In genomic region chr10:41449684-41450083, GRCm38 (mm10) we compare ENCODE assay signal across 7 mouse cellular contexts. TPM values are rescaled to one million over a fixed set of nuclear protein-coding genes. Genes with fewer than 3 reads are reported as not detected.
A peak's percentile ranks its signal among the peaks of the same experiment; 100 is the strongest.
DNase-seq lines count a peak whose midpoint lies in the region; ATAC-seq lines count a peak whose summit lies in the region.

No protein-coding gene starts in this region.

- H3K36me3 ChIP-seq in neural tube, embryonic 11.5 days (ENCODE audit: control insufficient read depth, insufficient read depth, low read length), result peaks cover 2% of the 10 kb centered on the region; the same call in 1 of the 2 replicates
- peaks cover 22% of the 10 kb centered on the region for H3K36me3 ChIP-seq in forebrain, embryonic 12.5 days (replicated peaks)

- H3K4me1 ChIP-seq in neural tube, embryonic 11.5 days (ENCODE audit: control insufficient read depth, insufficient read depth, low read length), result no peaks in the 10 kb centered on the region
- peaks cover 13% of the 10 kb centered on the region for H3K4me1 ChIP-seq in forebrain, embryonic 12.5 days

- 9% methylated on average over 14 of the region's 14 CpGs for WGBS in neural tube, embryonic 11.5 days
- 22% methylated on average over 14 of the region's 14 CpGs for WGBS in forebrain, embryonic 12.5 days

- peak overlapping the region; percentile 85 for H3K9ac ChIP-seq in neural tube, embryonic 11.5 days (ENCODE audit: low read length)
- H3K9ac ChIP-seq in forebrain, embryonic 12.5 days, result peak overlapping the region; percentile 81

- H3K27ac ChIP-seq in neural tube, embryonic 11.5 days (ENCODE audit: low read depth, low read length), result peak overlapping the region; percentile 68; the same call in 1 of the 2 replicates
- H3K27ac ChIP-seq in forebrain, embryonic 12.5 days, result peak overlapping the region; percentile 16; the same call in 1 of the 2 replicates

- H3K4me2 ChIP-seq in neural tube, embryonic 11.5 days (ENCODE audit: low read depth), result peak overlapping the region; percentile 79
- H3K4me2 ChIP-seq in forebrain, embryonic 12.5 days, result peak overlapping the region; percentile 72

- H3K4me3 ChIP-seq in neural tube, embryonic 11.5 days (ENCODE audit: low read depth, low read length), result peak overlapping the region; percentile 84
- H3K4me3 ChIP-seq in forebrain, embryonic 12.5 days (replicated peaks), result peak overlapping the region; percentile 90

- peak; percentile 63 for ATAC-seq in neural tube, embryonic 11.5 days (ENCODE audit: insufficient read depth, low FRiP score, low TSS enrichment)
- peak; percentile 69 for ATAC-seq in cerebellum, adult (ENCODE audit: insufficient number of reproducible peaks, low FRiP score, low TSS enrichment)
- ATAC-seq in forebrain, embryonic 12.5 days (ENCODE audit: low FRiP score), result peak; percentile 72
- peak; percentile 26; the same call in 1 of the 2 replicates for ATAC-seq in megakaryocyte progenitor cell, adult 5-6 weeks (replicated peaks; ENCODE audit: poor library complexity)

- H3K9me3 ChIP-seq in neural tube, embryonic 11.5 days (ENCODE audit: control insufficient read depth, low read length), result no peaks in the 10 kb centered on the region
- no peaks in the 10 kb centered on the region for H3K9me3 ChIP-seq in forebrain, embryonic 12.5 days

- peak; percentile 21 for DNase-seq in neural tube, embryonic 11.5 days (ENCODE audit: low spot score)
- DNase-seq in neural tube, embryonic 10.5 days (ENCODE audit: extremely low spot score, low spot score), result no peak
- peak; percentile 55 for DNase-seq in kidney, postnatal 14 days
- peak; percentile 51 for DNase-seq in testis, postnatal 10 days (ENCODE audit: low spot score)

- no peaks in the 10 kb centered on the region for H3K27me3 ChIP-seq in neural tube, embryonic 11.5 days (ENCODE audit: control insufficient read depth, insufficient read depth, low read length)
- H3K27me3 ChIP-seq in forebrain, embryonic 12.5 days, result no peaks in the 10 kb centered on the region; the same call in 1 of the 2 replicates

RNA-seq across cellular contexts. Expression of gene Zbtb24, which starts 0.5 kb away (rescaled TPM):
- polyA plus RNA-seq in neural tube, embryonic 11.5 days (2014; fragmentation: Nextera tagmentation; extraction: Ambion mirVana), result 17.9 and 20.1 TPM in 2 replicates
- polyA plus RNA-seq in forebrain, embryonic 12.5 days (2016; fragmentation: Nextera tagmentation; extraction: Ambion mirVana), result 20.6 and 20.8 TPM in 2 replicates
- 10.4 and 12.6 TPM in 2 replicates for total RNA-seq in megakaryocyte progenitor cell, adult 5-6 weeks (2015)
- total RNA-seq in megakaryocyte progenitor cell, adult 5-6 weeks (2017), result 15.9 and 21.9 TPM in 2 replicates

RNA-seq across cellular contexts. Expression of gene Mical1, which starts 26.4 kb away (rescaled TPM):
- 31.1 and 34.9 TPM in 2 replicates for polyA plus RNA-seq in neural tube, embryonic 11.5 days (2014; fragmentation: Nextera tagmentation; extraction: Ambion mirVana)
- 48.8 and 50.3 TPM in 2 replicates for polyA plus RNA-seq in forebrain, embryonic 12.5 days (2016; fragmentation: Nextera tagmentation; extraction: Ambion mirVana)
- 29.9 and 32.3 TPM in 2 replicates for total RNA-seq in megakaryocyte progenitor cell, adult 5-6 weeks (2015)
- total RNA-seq in megakaryocyte progenitor cell, adult 5-6 weeks (2017), result 39.1 and 40.7 TPM in 2 replicates

RNA-seq across cellular contexts. Expression of gene Smpd2, which starts 40.5 kb away (rescaled TPM):
- polyA plus RNA-seq in neural tube, embryonic 11.5 days (2014; fragmentation: Nextera tagmentation; extraction: Ambion mirVana), result 47.3 and 49.1 TPM in 2 replicates
- 52.2 and 52.3 TPM in 2 replicates for polyA plus RNA-seq in forebrain, embryonic 12.5 days (2016; fragmentation: Nextera tagmentation; extraction: Ambion mirVana)
- 12.8 and 13.7 TPM in 2 replicates for total RNA-seq in megakaryocyte progenitor cell, adult 5-6 weeks (2015)
- total RNA-seq in megakaryocyte progenitor cell, adult 5-6 weeks (2017), result 8.1 and 20.0 TPM in 2 replicates

RNA-seq across cellular contexts. Expression of gene Ppil6, which starts 40.6 kb away (rescaled TPM):
- 0.38 and 0.58 TPM in 2 replicates for polyA plus RNA-seq in neural tube, embryonic 11.5 days (2014; fragmentation: Nextera tagmentation; extraction: Ambion mirVana)
- polyA plus RNA-seq in forebrain, embryonic 12.5 days (2016; fragmentation: Nextera tagmentation; extraction: Ambion mirVana), result 1.1 and 1.7 TPM in 2 replicates
- 1.1 TPM in 1 of 2 replicates, not detected in the other for total RNA-seq in megakaryocyte progenitor cell, adult 5-6 weeks (2015)
- 1.5 TPM in 1 of 2 replicates, not detected in the other for total RNA-seq in megakaryocyte progenitor cell, adult 5-6 weeks (2017)
